Mouse (Mus musculus) embryonic facial prominence, embryonic 13.5 days (tissue): ENCODE measurements around the gene Zgpat. TPM values are rescaled to one million over a fixed set of nuclear protein-coding genes. Genes with fewer than 3 reads are reported as not detected.

ENCODE experiments used
- ATAC-seq: fragments of 200-750 bp; cut with Nextera tagmentation; 2 replicates; pipeline ENCODE4 v1.8.0; 2017; ENCODE audit warnings: low read depth; ENCODE audit not compliant: insufficient number of reproducible peaks, insufficient read depth, low FRiP score, low TSS enrichment
- H3K27ac ChIP-seq: fragments of 300-500 bp; sonication (generic); 2 replicates; pipeline ENCODE4 v1.5.1; 2015; ENCODE audit warnings: moderate library complexity, mild to moderate bottlenecking, inconsistent platforms
- H3K27me3 ChIP-seq: fragments of 300-500 bp; sonication (generic); 2 replicates; pipeline ENCODE4 v1.6.1; 2015; ENCODE audit warnings: mild to moderate bottlenecking, inconsistent platforms
- H3K36me3 ChIP-seq: fragments of 300-500 bp; sonication (generic); 2 replicates; pipeline ENCODE4 v1.6.1; 2015; ENCODE audit warnings: mild to moderate bottlenecking, inconsistent platforms
- H3K4me1 ChIP-seq: fragments of 300-500 bp; sonication (generic); 2 replicates; pipeline ENCODE4 v1.6.1; 2015; ENCODE audit warnings: inconsistent platforms
- H3K4me2 ChIP-seq: fragments of 300-500 bp; sonication (generic); 2 replicates; pipeline ENCODE4 v1.6.1; 2015; ENCODE audit warnings: moderate library complexity, mild to moderate bottlenecking, inconsistent platforms
- H3K4me3 ChIP-seq: fragments of 300-500 bp; sonication (generic); 2 replicates; pipeline ENCODE4 v1.5.1; 2015; ENCODE audit warnings: mild to moderate bottlenecking, inconsistent platforms
- H3K9ac ChIP-seq: fragments of 300-500 bp; sonication (generic); 2 replicates; pipeline ENCODE4 v1.6.1; 2015; ENCODE audit warnings: mild to moderate bottlenecking, inconsistent platforms
- H3K9me3 ChIP-seq: fragments of 300-500 bp; sonication (generic); 2 replicates; pipeline ENCODE4 v1.6.1; 2016; ENCODE audit warnings: inconsistent platforms
- WGBS: fragments of 180-500 bp; shearing (Covaris S2); methylation state at CpG from one replicate; pipeline ENCODE4 v1.1.7; 2015; ENCODE audit warnings: mixed read lengths; 5-methylcytosine and 5-hydroxymethylcytosine counted together
- polyA plus RNA-seq: library from polyadenylated mRNA; unstranded; fragments of >200 nt; fragmentation: Nextera tagmentation; extraction: Ambion mirVana; gene quantifications from 2 replicates; pipeline ENCODE4 v1.2.1, GENCODE M21; 2015

The Zgpat gene
- polyA plus RNA-seq, 1 experiment from 2014 or later: 50.7 TPM

- Histone ChIP-seq H3K9me3 (no peaks in the 10 kb centered on the region), H3K9ac (no peak overlapping the region), H3K36me3 (peaks cover 63% of the 10 kb centered on the region), H3K27me3 (no peaks in the 10 kb centered on the region), H3K4me1 (no peaks in the 10 kb centered on the region), H3K27ac (no peak overlapping the region), H3K4me2 (no peak overlapping the region), H3K4me3 (no peak overlapping the region)
- 79% methylated on average over 3 of the region's 3 CpGs for WGBS
- no peak for ATAC-seq
Observed at GRCm38 (mm10) chr2:181385885-181386284, 21.2 kb downstream of the Zgpat start.

- Histone ChIP-seq H3K9ac (no peak overlapping the region), H3K4me2 (no peak overlapping the region), H3K36me3 (peaks cover 59% of the 10 kb centered on the region), H3K27me3 (no peaks in the 10 kb centered on the region), H3K4me1 (no peaks in the 10 kb centered on the region), H3K9me3 (no peaks in the 10 kb centered on the region), H3K4me3 (no peak overlapping the region), H3K27ac (no peak overlapping the region)
- no peak for ATAC-seq
- WGBS: 84% methylated on average over 4 of the region's 4 CpGs
Observed at GRCm38 (mm10) chr2:181386663-181387210, 22.0 kb downstream of the Zgpat start.

- WGBS: 72% methylated on average over 4 of the region's 4 CpGs
Observed at GRCm38 (mm10) chr2:181390136-181390870, 25.6 kb downstream of the Zgpat start.

DNA sequence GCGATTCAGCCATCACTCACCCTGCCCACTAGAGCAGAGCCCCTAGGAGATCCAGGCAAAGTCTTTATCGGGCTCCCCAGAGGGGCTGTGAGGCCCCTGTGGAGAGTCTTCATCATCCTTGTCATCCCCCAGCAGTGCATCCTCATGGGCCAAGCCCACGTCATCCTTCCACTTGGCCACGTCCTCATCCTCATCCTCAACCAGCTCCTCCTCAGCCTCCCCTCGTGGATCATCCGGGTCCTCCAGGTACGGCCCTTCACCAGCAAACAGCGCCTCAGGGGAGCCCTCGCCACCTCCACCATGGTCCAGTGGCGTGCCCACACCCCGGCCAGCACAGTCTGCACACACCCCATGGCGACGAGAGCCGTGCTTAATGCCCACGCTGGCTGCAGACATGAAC is 26.3 kb downstream of the Zgpat start:
- WGBS: 88% methylated on average over 15 of the region's 15 CpGs
- Histone ChIP-seq H3K4me3 (no peak overlapping the region), H3K4me2 (no peak overlapping the region), H3K4me1 (no peaks in the 10 kb centered on the region), H3K9ac (no peak overlapping the region), H3K9me3 (no peaks in the 10 kb centered on the region), H3K27ac (no peak overlapping the region), H3K27me3 (no peaks in the 10 kb centered on the region), H3K36me3 (peaks cover 18% of the 10 kb centered on the region)
- ATAC-seq: no peak

More at GRCm38 (mm10) chr2:181390136-181390870, 25.6 kb downstream of the Zgpat start:
- ATAC-seq: no peak
- H3K9me3 ChIP-seq: no peaks in the 10 kb centered on the region
- peaks cover 23% of the 10 kb centered on the region for H3K36me3 ChIP-seq
- no peak overlapping the region for H3K9ac ChIP-seq
- no peak overlapping the region for H3K4me3 ChIP-seq
- no peak overlapping the region for H3K27ac ChIP-seq
- H3K4me1 ChIP-seq: no peaks in the 10 kb centered on the region
- no peak overlapping the region for H3K4me2 ChIP-seq
- no peaks in the 10 kb centered on the region for H3K27me3 ChIP-seq

GRCm38 (mm10) chr2:181391541-181391940 is 26.8 kb downstream of the Zgpat start:
- no peaks in the 10 kb centered on the region for H3K27me3 ChIP-seq
- no peak overlapping the region for H3K4me3 ChIP-seq
- ATAC-seq: no peak
- no peak overlapping the region for H3K4me2 ChIP-seq
- H3K9ac ChIP-seq: no peak overlapping the region
- H3K4me1 ChIP-seq: no peaks in the 10 kb centered on the region
- no peak overlapping the region for H3K27ac ChIP-seq
- H3K9me3 ChIP-seq: no peaks in the 10 kb centered on the region
- peaks cover 12% of the 10 kb centered on the region; the same call in 1 of the 2 replicates for H3K36me3 ChIP-seq
- 67% methylated on average over 2 of the region's 2 CpGs for WGBS

DNA sequence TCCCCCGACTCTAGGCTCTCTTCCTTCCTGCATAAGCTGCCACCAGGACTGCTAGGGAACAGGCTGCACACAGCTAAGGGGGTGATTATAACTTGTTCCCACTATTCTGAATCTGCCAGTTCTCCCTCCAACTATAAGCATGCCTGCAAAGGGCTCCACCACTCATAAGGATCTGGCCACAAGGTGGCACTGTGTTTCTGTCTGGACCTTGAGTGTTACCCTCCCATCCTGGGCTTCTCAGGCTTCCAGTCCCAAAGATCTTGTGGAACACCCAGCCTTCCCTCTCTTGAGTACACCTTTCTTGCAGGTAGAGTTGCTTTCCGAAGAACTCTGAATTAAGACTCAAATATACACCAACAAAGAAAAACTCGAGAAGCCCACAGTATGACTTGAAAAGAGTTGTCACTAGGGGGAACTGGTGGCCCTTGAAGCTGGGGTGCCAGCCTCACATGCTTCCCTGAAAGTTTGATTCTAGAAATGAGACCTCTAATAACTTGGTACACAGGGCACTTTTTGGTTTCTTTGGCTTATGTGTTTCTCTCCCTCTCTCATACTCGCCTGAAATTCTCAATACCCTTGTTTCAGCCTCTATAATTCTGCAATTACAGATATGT is 28.0 kb downstream of the Zgpat start:
- Histone ChIP-seq H3K4me1 (no peaks in the 10 kb centered on the region), H3K9me3 (no peaks in the 10 kb centered on the region), H3K27ac (no peak overlapping the region), H3K4me3 (no peak overlapping the region), H3K27me3 (no peaks in the 10 kb centered on the region), H3K9ac (no peak overlapping the region), H3K36me3 (0 out of 2 replicates have a peak, but pooled peaks cover 5% of the 10 kb centered on the region), H3K4me2 (no peak overlapping the region)
- 27% methylated on average over 4 of the region's 4 CpGs for WGBS
- ATAC-seq: peak; percentile 45; the same call in 1 of the 2 replicates

- WGBS: 89% methylated on average over 3 of the region's 3 CpGs
- H3K36me3 ChIP-seq: 0 out of 2 replicates have a peak, but pooled peaks cover 5% of the 10 kb centered on the region
- no peaks in the 10 kb centered on the region for H3K27me3 ChIP-seq
- no peaks in the 10 kb centered on the region for H3K9me3 ChIP-seq
- no peak for ATAC-seq
- H3K27ac ChIP-seq: no peak overlapping the region
- no peak overlapping the region for H3K4me2 ChIP-seq
- no peak overlapping the region for H3K4me3 ChIP-seq
- no peak overlapping the region for H3K9ac ChIP-seq
- no peaks in the 10 kb centered on the region for H3K4me1 ChIP-seq
Observed at GRCm38 (mm10) chr2:181394086-181394485, 29.4 kb downstream of the Zgpat start.

- Histone ChIP-seq H3K4me1 (no peaks in the 10 kb centered on the region), H3K9ac (no peak overlapping the region), H3K36me3 (no peaks in the 10 kb centered on the region), H3K27ac (no peak overlapping the region), H3K27me3 (no peaks in the 10 kb centered on the region), H3K4me2 (no peak overlapping the region), H3K9me3 (no peaks in the 10 kb centered on the region), H3K4me3 (no peak overlapping the region)
- no peak for ATAC-seq
- 75% methylated on average over 5 of the region's 5 CpGs for WGBS
Observed at GRCm38 (mm10) chr2:181397207-181397761, 32.6 kb downstream of the Zgpat start.

DNA sequence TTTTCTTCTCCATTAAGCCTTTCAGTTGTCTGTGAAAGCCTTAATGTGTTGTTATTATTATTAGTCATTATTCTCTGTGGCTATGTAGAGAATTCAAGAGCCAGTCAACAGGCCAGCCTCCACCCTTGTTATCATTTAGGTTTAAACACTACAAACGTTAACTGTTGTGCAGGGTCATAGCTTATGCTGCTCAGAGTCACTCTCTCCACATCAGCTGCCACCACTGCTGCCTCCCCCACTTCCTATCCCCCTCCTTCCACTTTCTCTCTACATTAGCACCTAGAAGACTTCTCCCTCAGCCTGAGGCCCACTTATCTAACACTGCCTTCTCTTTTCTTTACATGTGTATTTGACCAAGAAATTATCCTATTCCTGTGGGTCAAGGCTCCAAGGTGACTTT is 36.8 kb downstream of the Zgpat start:
- H3K9me3 ChIP-seq: no peaks in the 10 kb centered on the region
- WGBS: 41% methylated on average over 1 of the region's 1 CpGs
- H3K9ac ChIP-seq: no peak overlapping the region

GRCm38 (mm10) chr2:181403722-181404121 is 39.0 kb downstream of the Zgpat start:
- no peak for ATAC-seq
- Histone ChIP-seq H3K4me1 (no peaks in the 10 kb centered on the region), H3K9ac (no peak overlapping the region)

More for the DNA sequence above, 36.8 kb downstream of the Zgpat start:
- no peaks in the 10 kb centered on the region for H3K4me1 ChIP-seq
- H3K4me3 ChIP-seq: no peak overlapping the region
- no peak overlapping the region for H3K4me2 ChIP-seq
- no peaks in the 10 kb centered on the region for H3K27me3 ChIP-seq
- no peaks in the 10 kb centered on the region for H3K36me3 ChIP-seq
- ATAC-seq: no peak
- no peak overlapping the region for H3K27ac ChIP-seq

GRCm38 (mm10) chr2:181409643-181410042 is 44.9 kb downstream of the Zgpat start:
- no peak for ATAC-seq

More at GRCm38 (mm10) chr2:181403722-181404121, 39.0 kb downstream of the Zgpat start:
- Histone ChIP-seq H3K36me3 (no peaks in the 10 kb centered on the region), H3K4me2 (no peak overlapping the region), H3K27ac (no peak overlapping the region), H3K4me3 (no peak overlapping the region), H3K9me3 (no peaks in the 10 kb centered on the region), H3K27me3 (no peaks in the 10 kb centered on the region)
- WGBS: 86% methylated on average over 3 of the region's 3 CpGs

More at GRCm38 (mm10) chr2:181409643-181410042, 44.9 kb downstream of the Zgpat start:
- WGBS: 80% methylated on average over 7 of the region's 7 CpGs
- Histone ChIP-seq H3K36me3 (no peaks in the 10 kb centered on the region), H3K4me1 (no peaks in the 10 kb centered on the region), H3K9ac (no peak overlapping the region), H3K4me2 (no peak overlapping the region), H3K9me3 (no peaks in the 10 kb centered on the region), H3K4me3 (no peak overlapping the region), H3K27ac (no peak overlapping the region), H3K27me3 (no peaks in the 10 kb centered on the region)
